ENCODE assay signal across 10 mouse cellular contexts in genomic region chr11:94470391-94470790, GRCm38 (mm10). TPM values are rescaled to one million over a fixed set of nuclear protein-coding genes. Genes with fewer than 3 reads are reported as not detected.
DNase-seq lines count a peak whose midpoint lies in the region; ATAC-seq and TF ChIP-seq lines count a peak whose summit lies in the region.
"Had no signal": no experiment of that assay in that cellular context is flagged by ENCODE, and none has a peak within 500 bp of the region (broad histone marks: within the 10 kb centered on the region; RNA-seq: fewer than 3 reads in every experiment).

No protein-coding gene starts in this region.

- 0 out of 2 replicates have a peak overlapping the region, but pooled peaks have one; percentile 3 for H3K4me3 ChIP-seq in lung, embryonic 14.5 days (ENCODE audit: low read depth, low read length)
- no peak overlapping the region for H3K4me3 ChIP-seq in forebrain, embryonic 13.5 days
- peak overlapping the region; percentile 98 for H3K4me3 ChIP-seq in limb, embryonic 13.5 days
- H3K4me3 ChIP-seq in stomach, embryonic 15.5 days (replicated peaks), result no peak overlapping the region

- 49% methylated on average over 6 of the region's 7 CpGs for WGBS in lung, embryonic 14.5 days
- 44% methylated on average over 6 of the region's 7 CpGs for WGBS in forebrain, embryonic 13.5 days
- WGBS in limb, embryonic 13.5 days, result 10% methylated on average over 7 of the region's 7 CpGs
- WGBS in stomach, embryonic 15.5 days, result 39% methylated on average over 6 of the region's 7 CpGs

- 0 out of 2 replicates have a peak, but pooled peaks cover 3% of the 10 kb centered on the region for H3K36me3 ChIP-seq in lung, embryonic 14.5 days (ENCODE audit: insufficient read depth)
- no peaks in the 10 kb centered on the region for H3K36me3 ChIP-seq in forebrain, embryonic 13.5 days (ENCODE audit: poor library complexity, severe bottlenecking)
- H3K36me3 ChIP-seq in limb, embryonic 13.5 days, result peaks cover 20% of the 10 kb centered on the region
- H3K36me3 ChIP-seq in stomach, embryonic 15.5 days, result no peaks in the 10 kb centered on the region

- peaks cover 42% of the 10 kb centered on the region for H3K4me1 ChIP-seq in lung, embryonic 14.5 days (ENCODE audit: insufficient read depth)
- H3K4me1 ChIP-seq in forebrain, embryonic 13.5 days, result peaks cover 78% of the 10 kb centered on the region
- H3K4me1 ChIP-seq in limb, embryonic 13.5 days, result peaks cover 68% of the 10 kb centered on the region
- H3K4me1 ChIP-seq in stomach, embryonic 15.5 days, result peaks cover 62% of the 10 kb centered on the region

- no peak for TF ChIP-seq CTCF in lung, embryonic 14.5 days (IDR thresholded peaks at IDR 0.05; ENCODE audit: low read depth)

- H3K9ac ChIP-seq in lung, embryonic 14.5 days, result no peak overlapping the region; the same call in 1 of the 2 replicates
- H3K9ac ChIP-seq in forebrain, embryonic 13.5 days, result no peak overlapping the region
- H3K9ac ChIP-seq in limb, embryonic 13.5 days, result peak overlapping the region; percentile 100
- no peak overlapping the region for H3K9ac ChIP-seq in stomach, embryonic 15.5 days

- peak overlapping the region; percentile 63 for H3K27ac ChIP-seq in lung, embryonic 14.5 days (ENCODE audit: low read depth)
- H3K27ac ChIP-seq in forebrain, embryonic 13.5 days, result peak overlapping the region; percentile 95
- peak overlapping the region; percentile 99 for H3K27ac ChIP-seq in limb, embryonic 13.5 days
- 0 out of 2 replicates have a peak overlapping the region, but pooled peaks have one; percentile 6 for H3K27ac ChIP-seq in stomach, embryonic 15.5 days

- ATAC-seq in lung, embryonic 14.5 days (ENCODE audit: insufficient read depth), result no peak
- no peak for ATAC-seq in forebrain, embryonic 13.5 days
- no peak for ATAC-seq in limb, embryonic 13.5 days (ENCODE audit: low FRiP score, low read depth)
- ATAC-seq in stomach, embryonic 15.5 days (ENCODE audit: insufficient read depth, low FRiP score, low read depth), result no peak
- no peak for ATAC-seq in megakaryocyte-erythroid progenitor cell, adult 5-6 weeks (replicated peaks; ENCODE audit: low FRiP score, low TSS enrichment, poor library complexity, severe bottlenecking)

- H3K9me3 ChIP-seq in lung, embryonic 14.5 days (ENCODE audit: low read depth, low read length), result no peaks in the 10 kb centered on the region
- no peaks in the 10 kb centered on the region for H3K9me3 ChIP-seq in forebrain, embryonic 13.5 days (replicated peaks)
- no peaks in the 10 kb centered on the region for H3K9me3 ChIP-seq in limb, embryonic 13.5 days
- no peaks in the 10 kb centered on the region for H3K9me3 ChIP-seq in stomach, embryonic 15.5 days

- intact Hi-C loops in left cerebral cortex, postnatal 14 days (cut with DNase I), result loop anchor here (5.0 kb wide), 1 partner anchor 48 kb away; no protein-coding TSS in a partner anchor

- peaks cover 36% of the 10 kb centered on the region for H3K27me3 ChIP-seq in lung, embryonic 14.5 days (ENCODE audit: insufficient read depth, low read length)
- H3K27me3 ChIP-seq in forebrain, embryonic 13.5 days, result peaks cover 26% of the 10 kb centered on the region
- H3K27me3 ChIP-seq in limb, embryonic 13.5 days, result peaks cover 5% of the 10 kb centered on the region; the same call in 1 of the 2 replicates
- H3K27me3 ChIP-seq in stomach, embryonic 15.5 days (replicated peaks), result peaks cover 25% of the 10 kb centered on the region; the same call in 1 of the 2 replicates

- peak; percentile 42 for DNase-seq in lung, embryonic 14.5 days
- DNase-seq in lung, postnatal 25 days (ENCODE audit: low spot score), result no peak
- DNase-seq in adrenal gland, postnatal 14 days, result no peak
- no peak for DNase-seq in left cerebral cortex, postnatal 14 days (ENCODE audit: low spot score in 2 of 2)
- DNase-seq: adrenal gland, adult 8-10 months had no signal

- H3K4me2 ChIP-seq in lung, embryonic 14.5 days, result peak overlapping the region; percentile 92; the same call in 1 of the 2 replicates
- peak overlapping the region; percentile 99 for H3K4me2 ChIP-seq in forebrain, embryonic 13.5 days
- H3K4me2 ChIP-seq in limb, embryonic 13.5 days (replicated peaks), result peak overlapping the region; percentile 85
- H3K4me2 ChIP-seq in stomach, embryonic 15.5 days, result 0 out of 2 replicates have a peak overlapping the region, but pooled peaks have one; percentile 80

RNA-seq across cellular contexts. Expression of gene Cacna1g, which starts 3.6 kb away (rescaled TPM):
- polyA plus RNA-seq in lung, embryonic 14.5 days (2014; fragmentation: Nextera tagmentation; extraction: Ambion mirVana), result 12.9 and 13.5 TPM in 2 replicates
- polyA plus RNA-seq in forebrain, embryonic 13.5 days (2015; fragmentation: Nextera tagmentation; extraction: Ambion mirVana), result 5.4 and 8.4 TPM in 2 replicates
- polyA plus RNA-seq in limb, embryonic 13.5 days (2015; fragmentation: Nextera tagmentation; extraction: Ambion mirVana), result 25.9 and 32.7 TPM in 2 replicates
- polyA plus RNA-seq in stomach, embryonic 15.5 days (2015; fragmentation: Nextera tagmentation; extraction: Ambion mirVana), result 7.8 and 8.3 TPM in 2 replicates
- total RNA-seq in adrenal gland, postnatal 14 days (2021), result 0.89 and 1.5 TPM in 2 replicates
- total RNA-seq in megakaryocyte-erythroid progenitor cell, adult 5-6 weeks (2014; fragmentation: Nextera tagmentation), result 0.35 and 1.9 TPM in 2 replicates
- total RNA-seq in megakaryocyte-erythroid progenitor cell, adult 5-6 weeks (2017), result 0.04 and 3.8 TPM in 2 replicates
- total RNA-seq in left cerebral cortex, postnatal 14 days (2021), result 100 to 1,000 TPM; 107 to 130 TPM

RNA-seq across cellular contexts. Expression of gene Spata20, which starts 15.6 kb away (rescaled TPM):
- 0.42 TPM in 1 of 2 replicates, not detected in the other for polyA plus RNA-seq in lung, embryonic 14.5 days (2014; fragmentation: Nextera tagmentation; extraction: Ambion mirVana)
- 0.18 TPM in 1 of 2 replicates, not detected in the other for polyA plus RNA-seq in forebrain, embryonic 13.5 days (2015; fragmentation: Nextera tagmentation; extraction: Ambion mirVana)
- polyA plus RNA-seq in limb, embryonic 13.5 days (2015; fragmentation: Nextera tagmentation; extraction: Ambion mirVana), result 0.20 TPM in 2 replicates
- polyA plus RNA-seq in stomach, embryonic 15.5 days (2015; fragmentation: Nextera tagmentation; extraction: Ambion mirVana), result 0.17 and 0.45 TPM in 2 replicates
- total RNA-seq in adrenal gland, postnatal 14 days (2021), result not detected in 2 replicates
- total RNA-seq in megakaryocyte-erythroid progenitor cell, adult 5-6 weeks (2014; fragmentation: Nextera tagmentation), result not detected in 2 replicates
- total RNA-seq in megakaryocyte-erythroid progenitor cell, adult 5-6 weeks (2017), result not detected in 2 replicates
- total RNA-seq in left cerebral cortex, postnatal 14 days (2021), result under 1 TPM; 0.38 to 0.62 TPM
- total RNA-seq: adrenal gland, adult 8-10 months; CH12.LX had no signal

RNA-seq across cellular contexts. Expression of gene Epn3, which starts 29.4 kb away (rescaled TPM):
- polyA plus RNA-seq in lung, embryonic 14.5 days (2014; fragmentation: Nextera tagmentation; extraction: Ambion mirVana), result 14.1 and 15.9 TPM in 2 replicates
- polyA plus RNA-seq in forebrain, embryonic 13.5 days (2015; fragmentation: Nextera tagmentation; extraction: Ambion mirVana), result 0.15 and 0.34 TPM in 2 replicates
- polyA plus RNA-seq in limb, embryonic 13.5 days (2015; fragmentation: Nextera tagmentation; extraction: Ambion mirVana), result 3.1 TPM in 2 replicates
- polyA plus RNA-seq in stomach, embryonic 15.5 days (2015; fragmentation: Nextera tagmentation; extraction: Ambion mirVana), result 12.0 and 12.4 TPM in 2 replicates
- 12.1 and 13.5 TPM in 2 replicates for total RNA-seq in adrenal gland, postnatal 14 days (2021)
- total RNA-seq in megakaryocyte-erythroid progenitor cell, adult 5-6 weeks (2014; fragmentation: Nextera tagmentation), result not detected in 2 replicates
- not detected in 2 replicates for total RNA-seq in megakaryocyte-erythroid progenitor cell, adult 5-6 weeks (2017)
- 1 to 10 TPM in 1 of 2 experiments, under 1 TPM in 1; 0.95 to 1.3 TPM for total RNA-seq in left cerebral cortex, postnatal 14 days (2021)

RNA-seq across cellular contexts. Expression of gene Mycbpap, which starts 51.2 kb away (rescaled TPM):
- 3.2 and 3.3 TPM in 2 replicates for polyA plus RNA-seq in lung, embryonic 14.5 days (2014; fragmentation: Nextera tagmentation; extraction: Ambion mirVana)
- polyA plus RNA-seq in forebrain, embryonic 13.5 days (2015; fragmentation: Nextera tagmentation; extraction: Ambion mirVana), result 2.2 and 2.5 TPM in 2 replicates
- 3.8 and 4.4 TPM in 2 replicates for polyA plus RNA-seq in limb, embryonic 13.5 days (2015; fragmentation: Nextera tagmentation; extraction: Ambion mirVana)
- polyA plus RNA-seq in stomach, embryonic 15.5 days (2015; fragmentation: Nextera tagmentation; extraction: Ambion mirVana), result 1.9 and 2.7 TPM in 2 replicates
- total RNA-seq in adrenal gland, postnatal 14 days (2021), result 3.9 and 5.6 TPM in 2 replicates
- total RNA-seq in megakaryocyte-erythroid progenitor cell, adult 5-6 weeks (2014; fragmentation: Nextera tagmentation), result not detected in 2 replicates
- total RNA-seq in megakaryocyte-erythroid progenitor cell, adult 5-6 weeks (2017), result not detected in 2 replicates
- 1 to 10 TPM; 3.2 to 3.8 TPM for total RNA-seq in left cerebral cortex, postnatal 14 days (2021)

Comparison
In these comparisons a context has a peak if more than half of its experiments do, and no peak if none do; other contexts are left out.
1. H3K27ac ChIP-seq: peak in every context shown above with its lines; median percentile 99 in limb, embryonic 13.5 days; 95 in forebrain, embryonic 13.5 days; 63 in lung, embryonic 14.5 days; 6 in stomach, embryonic 15.5 days.
2. H3K4me3 ChIP-seq: peak in lung, embryonic 14.5 days (single experiment) and limb, embryonic 13.5 days (single experiment); none in forebrain, embryonic 13.5 days (single experiment) and stomach, embryonic 15.5 days (single experiment).
3. Peak in every context shown above with its lines, with median percentiles within 50 percentile points of each other: H3K4me2 ChIP-seq.